Mouse (Mus musculus): ENCODE results near the gene Cited4. TPM values are rescaled to one million over a fixed set of nuclear protein-coding genes. Genes with fewer than 3 reads are reported as not detected.

The Cited4 gene
- polyA plus RNA-seq, 1 experiment from 2014 or later: 6.4 TPM

- H3K9ac ChIP-seq (ENCODE audit: low read length): no peak overlapping the region
- no peaks in the 10 kb centered on the region for H3K4me1 ChIP-seq (ENCODE audit: control insufficient read depth, insufficient read depth, low read length)
- peaks cover 21% of the 10 kb centered on the region for H3K27me3 ChIP-seq (ENCODE audit: control insufficient read depth, insufficient read depth, low read length)
- 23% methylated on average over 7 of the region's 7 CpGs for WGBS
- H3K4me3 ChIP-seq (ENCODE audit: low read depth, low read length): peak overlapping the region; percentile 37
- H3K27ac ChIP-seq (ENCODE audit: low read depth, low read length): no peak overlapping the region
- H3K9me3 ChIP-seq (ENCODE audit: control insufficient read depth, low read length): no peaks in the 10 kb centered on the region
- ATAC-seq (ENCODE audit: insufficient read depth, low FRiP score, low TSS enrichment) (no peak), DNase-seq (ENCODE audit: low spot score) (no peak)
- no peaks in the 10 kb centered on the region for H3K36me3 ChIP-seq (ENCODE audit: control insufficient read depth, insufficient read depth, low read length)
- H3K4me2 ChIP-seq (ENCODE audit: low read depth): peak overlapping the region; percentile 88
Observed at GRCm38 (mm10) chr4:120650208-120650592, 16.2 kb upstream of the Cited4 start.

- H3K9me3 ChIP-seq (ENCODE audit: control insufficient read depth, low read length): no peaks in the 10 kb centered on the region
- no peak overlapping the region for H3K4me2 ChIP-seq (ENCODE audit: low read depth)
- H3K36me3 ChIP-seq (ENCODE audit: control insufficient read depth, insufficient read depth, low read length): no peaks in the 10 kb centered on the region
- H3K27me3 ChIP-seq (ENCODE audit: control insufficient read depth, insufficient read depth, low read length): 0 out of 2 replicates have a peak, but pooled peaks cover under 1% of the 10 kb centered on the region
- H3K27ac ChIP-seq (ENCODE audit: low read depth, low read length): no peak overlapping the region
- no peak overlapping the region for H3K4me3 ChIP-seq (ENCODE audit: low read depth, low read length)
- WGBS: 81% methylated on average over 8 of the region's 8 CpGs
- no peak overlapping the region for H3K9ac ChIP-seq (ENCODE audit: low read length)
- DNase-seq (ENCODE audit: low spot score) (no peak), ATAC-seq (ENCODE audit: insufficient read depth, low FRiP score, low TSS enrichment) (no peak)
- H3K4me1 ChIP-seq (ENCODE audit: control insufficient read depth, insufficient read depth, low read length): no peaks in the 10 kb centered on the region
Observed at GRCm38 (mm10) chr4:120655898-120656297, 10.5 kb upstream of the Cited4 start.

- no peaks in the 10 kb centered on the region for H3K27me3 ChIP-seq (ENCODE audit: control insufficient read depth, insufficient read depth, low read length)
- no peak for DNase-seq (ENCODE audit: low spot score)
- H3K4me1 ChIP-seq (ENCODE audit: control insufficient read depth, insufficient read depth, low read length): no peaks in the 10 kb centered on the region
- no peak overlapping the region for H3K4me3 ChIP-seq (ENCODE audit: low read depth, low read length)
- 75% methylated on average over 4 of the region's 4 CpGs for WGBS
- ATAC-seq (ENCODE audit: insufficient read depth, low FRiP score, low TSS enrichment): no peak
- no peaks in the 10 kb centered on the region for H3K9me3 ChIP-seq (ENCODE audit: control insufficient read depth, low read length)
- no peak overlapping the region for H3K9ac ChIP-seq (ENCODE audit: low read length)
- no peak overlapping the region for H3K27ac ChIP-seq (ENCODE audit: low read depth, low read length)
- H3K36me3 ChIP-seq (ENCODE audit: control insufficient read depth, insufficient read depth, low read length): no peaks in the 10 kb centered on the region
- no peak overlapping the region for H3K4me2 ChIP-seq (ENCODE audit: low read depth)
Observed at GRCm38 (mm10) chr4:120660485-120660884, 5.9 kb upstream of the Cited4 start.

- Histone ChIP-seq H3K36me3 (ENCODE audit: control insufficient read depth, insufficient read depth, low read length) (no peaks in the 10 kb centered on the region), H3K4me2 (ENCODE audit: low read depth) (no peak overlapping the region), H3K27me3 (ENCODE audit: control insufficient read depth, insufficient read depth, low read length) (peaks cover 21% of the 10 kb centered on the region), H3K9ac (ENCODE audit: low read length) (no peak overlapping the region), H3K9me3 (ENCODE audit: control insufficient read depth, low read length) (no peaks in the 10 kb centered on the region), H3K4me3 (ENCODE audit: low read depth, low read length) (no peak overlapping the region), H3K4me1 (ENCODE audit: control insufficient read depth, insufficient read depth, low read length) (0 out of 2 replicates have a peak, but pooled peaks cover 2% of the 10 kb centered on the region), H3K27ac (ENCODE audit: low read depth, low read length) (no peak overlapping the region)
- 85% methylated on average over 2 of the region's 2 CpGs for WGBS
- DNase-seq (ENCODE audit: low spot score) (no peak), ATAC-seq (ENCODE audit: insufficient read depth, low FRiP score, low TSS enrichment) (no peak)
Observed at GRCm38 (mm10) chr4:120664601-120665000, 1.8 kb upstream of the Cited4 start.

GRCm38 (mm10) chr4:120665144-120665700 is 1.1 kb upstream of the Cited4 start:
- 22% methylated on average over 4 of the region's 4 CpGs for WGBS
- no peak for ATAC-seq (ENCODE audit: insufficient read depth, low FRiP score, low TSS enrichment)

GRCm38 (mm10) chr4:120665782-120666181 is 590 bp upstream of the Cited4 start:
- 18% methylated on average over 7 of the region's 7 CpGs for WGBS
- Histone ChIP-seq H3K4me2 (ENCODE audit: low read depth) (no peak overlapping the region; the same call in 1 of the 2 replicates), H3K4me1 (ENCODE audit: control insufficient read depth, insufficient read depth, low read length) (0 out of 2 replicates have a peak, but pooled peaks cover 2% of the 10 kb centered on the region), H3K4me3 (ENCODE audit: low read depth, low read length) (no peak overlapping the region), H3K27ac (ENCODE audit: low read depth, low read length) (no peak overlapping the region), H3K27me3 (ENCODE audit: control insufficient read depth, insufficient read depth, low read length) (peaks cover 21% of the 10 kb centered on the region), H3K9me3 (ENCODE audit: control insufficient read depth, low read length) (no peaks in the 10 kb centered on the region), H3K36me3 (ENCODE audit: control insufficient read depth, insufficient read depth, low read length) (no peaks in the 10 kb centered on the region), H3K9ac (ENCODE audit: low read length) (no peak overlapping the region)
- DNase-seq (ENCODE audit: low spot score) (no peak), ATAC-seq (ENCODE audit: insufficient read depth, low FRiP score, low TSS enrichment) (no peak)

More at GRCm38 (mm10) chr4:120665144-120665700, 1.1 kb upstream of the Cited4 start:
- Histone ChIP-seq H3K4me1 (ENCODE audit: control insufficient read depth, insufficient read depth, low read length) (0 out of 2 replicates have a peak, but pooled peaks cover 2% of the 10 kb centered on the region), H3K4me3 (ENCODE audit: low read depth, low read length) (no peak overlapping the region), H3K9ac (ENCODE audit: low read length) (no peak overlapping the region), H3K36me3 (ENCODE audit: control insufficient read depth, insufficient read depth, low read length) (no peaks in the 10 kb centered on the region), H3K27ac (ENCODE audit: low read depth, low read length) (no peak overlapping the region), H3K27me3 (ENCODE audit: control insufficient read depth, insufficient read depth, low read length) (peaks cover 21% of the 10 kb centered on the region), H3K9me3 (ENCODE audit: control insufficient read depth, low read length) (no peaks in the 10 kb centered on the region), H3K4me2 (ENCODE audit: low read depth) (no peak overlapping the region)
- no peak for DNase-seq (ENCODE audit: low spot score)

GRCm38 (mm10) chr4:120667045-120667501 is 701 bp downstream of the Cited4 start:
- no peaks in the 10 kb centered on the region for H3K9me3 ChIP-seq (ENCODE audit: control insufficient read depth, low read length)
- DNase-seq (ENCODE audit: low spot score): peak; percentile 67
- H3K4me2 ChIP-seq (ENCODE audit: low read depth): peak overlapping the region; percentile 91
- peaks cover 21% of the 10 kb centered on the region for H3K27me3 ChIP-seq (ENCODE audit: control insufficient read depth, insufficient read depth, low read length)
- no peak overlapping the region for H3K27ac ChIP-seq (ENCODE audit: low read depth, low read length)
- H3K9ac ChIP-seq (ENCODE audit: low read length): peak overlapping the region; percentile 46
- ATAC-seq (ENCODE audit: insufficient read depth, low FRiP score, low TSS enrichment): peak; percentile 57
- 0 out of 2 replicates have a peak, but pooled peaks cover 2% of the 10 kb centered on the region for H3K4me1 ChIP-seq (ENCODE audit: control insufficient read depth, insufficient read depth, low read length)
- no peaks in the 10 kb centered on the region for H3K36me3 ChIP-seq (ENCODE audit: control insufficient read depth, insufficient read depth, low read length)
- WGBS: under 1% methylated on average over 31 of the region's 50 CpGs
- peak overlapping the region; percentile 51 for H3K4me3 ChIP-seq (ENCODE audit: low read depth, low read length)

GRCm38 (mm10) chr4:120667555-120667954 is 1.2 kb downstream of the Cited4 start:
- peaks cover 21% of the 10 kb centered on the region for H3K27me3 ChIP-seq (ENCODE audit: control insufficient read depth, insufficient read depth, low read length)
- H3K9ac ChIP-seq (ENCODE audit: low read length): peak overlapping the region; percentile 46
- H3K4me2 ChIP-seq (ENCODE audit: low read depth): peak overlapping the region; percentile 91
- H3K36me3 ChIP-seq (ENCODE audit: control insufficient read depth, insufficient read depth, low read length): no peaks in the 10 kb centered on the region
- DNase-seq (ENCODE audit: low spot score) (no peak), ATAC-seq (ENCODE audit: insufficient read depth, low FRiP score, low TSS enrichment) (no peak)
- peak overlapping the region; percentile 51 for H3K4me3 ChIP-seq (ENCODE audit: low read depth, low read length)
- H3K27ac ChIP-seq (ENCODE audit: low read depth, low read length): no peak overlapping the region
- 0 out of 2 replicates have a peak, but pooled peaks cover 2% of the 10 kb centered on the region for H3K4me1 ChIP-seq (ENCODE audit: control insufficient read depth, insufficient read depth, low read length)
- 14% methylated on average over 10 of the region's 10 CpGs for WGBS
- no peaks in the 10 kb centered on the region for H3K9me3 ChIP-seq (ENCODE audit: control insufficient read depth, low read length)

GRCm38 (mm10) chr4:120668551-120668950 is 2.2 kb downstream of the Cited4 start:
- Histone ChIP-seq H3K4me2 (ENCODE audit: low read depth) (no peak overlapping the region), H3K27me3 (ENCODE audit: control insufficient read depth, insufficient read depth, low read length) (peaks cover 21% of the 10 kb centered on the region), H3K9ac (ENCODE audit: low read length) (no peak overlapping the region), H3K27ac (ENCODE audit: low read depth, low read length) (no peak overlapping the region), H3K36me3 (ENCODE audit: control insufficient read depth, insufficient read depth, low read length) (no peaks in the 10 kb centered on the region), H3K4me1 (ENCODE audit: control insufficient read depth, insufficient read depth, low read length) (0 out of 2 replicates have a peak, but pooled peaks cover 2% of the 10 kb centered on the region), H3K9me3 (ENCODE audit: control insufficient read depth, low read length) (no peaks in the 10 kb centered on the region), H3K4me3 (ENCODE audit: low read depth, low read length) (no peak overlapping the region)
- 88% methylated on average over 4 of the region's 4 CpGs for WGBS
- ATAC-seq (ENCODE audit: insufficient read depth, low FRiP score, low TSS enrichment) (no peak), DNase-seq (ENCODE audit: low spot score) (no peak)

Data from neural tube, embryonic 11.5 days (tissue).